Mouse (Mus musculus) ES-E14 (cell line): Measurements from ENCODE around the gene Spata32. TPM values are rescaled to one million over a fixed set of nuclear protein-coding genes. Genes with fewer than 3 reads are reported as not detected.

Experiments used
- DNase-seq: peaks from one replicate; pipeline ENCODE4 v3.0.0-alpha.2; 2013; ENCODE audit warnings: low read depth, low spot score
- H3K27ac ChIP-seq: 2 replicates; pipeline ENCODE4 v1.5.1; 2012; ENCODE audit warnings: low read depth, mild to moderate bottlenecking, low read length, moderate library complexity, mixed read lengths; ENCODE audit not compliant: poor library complexity, insufficient read depth, severe bottlenecking
- H3K36me3 ChIP-seq: 2 replicates; pipeline ENCODE4 v1.6.1; 2012; ENCODE audit warnings: mild to moderate bottlenecking, low read length, moderate library complexity, mixed read lengths; ENCODE audit not compliant: control insufficient read depth, poor library complexity, insufficient read depth, severe bottlenecking
- H3K4me1 ChIP-seq, 2 experiments: fragments of 150-350 bp in 1 of 2; sonication (generic) in 1 of 2; 2 replicates each; pipeline ENCODE4 v1.6.1; 2012; ENCODE audit warnings: low read length in 2 of 2, mild to moderate bottlenecking in 1 of 2, mixed read lengths in 1 of 2; ENCODE audit not compliant: control insufficient read depth in 2 of 2, insufficient read depth in 2 of 2, poor library complexity in 1 of 2
- H3K4me3 ChIP-seq, 2 experiments: fragments of 150-350 bp in 1 of 2; sonication (generic) in 1 of 2; 2 replicates each; pipeline ENCODE4 v1.5.1; 2012; ENCODE audit warnings: low read length in 2 of 2, low read depth in 1 of 2, mild to moderate bottlenecking in 1 of 2, mixed read lengths in 1 of 2; ENCODE audit not compliant: insufficient read depth in 1 of 2, poor library complexity in 1 of 2, severe bottlenecking in 1 of 2
- H3K9ac ChIP-seq: 2 replicates; pipeline ENCODE4 v1.6.1; 2012; ENCODE audit warnings: low read depth, mild to moderate bottlenecking, low read length, mixed read lengths; ENCODE audit not compliant: poor library complexity, insufficient read depth, severe bottlenecking
- H3K9me3 ChIP-seq: fragments of 150-350 bp; sonication (generic); 2 replicates; pipeline ENCODE4 v1.6.1; 2012; ENCODE audit warnings: low read depth, mild to moderate bottlenecking, low read length; ENCODE audit not compliant: control insufficient read depth, insufficient read depth
- CHD2 ChIP-seq: IDR thresholded peaks from 2 replicates; pipeline ENCODE4 v1.6.1; 2014; ENCODE audit warnings: mild to moderate bottlenecking, low read depth, low read length, inconsistent platforms
- HCFC1 ChIP-seq: IDR thresholded peaks from 2 replicates; pipeline ENCODE4 v1.6.1; 2012; ENCODE audit warnings: low read length, inconsistent platforms, borderline replicate concordance; ENCODE audit not compliant: insufficient read depth
- MAFK ChIP-seq: IDR thresholded peaks from 2 replicates; pipeline ENCODE4 v1.6.1; 2014; ENCODE audit warnings: mild to moderate bottlenecking, low read depth, low read length, inconsistent platforms; ENCODE audit not compliant: insufficient read depth
- ZC3H11A ChIP-seq: IDR thresholded peaks from 2 replicates; pipeline ENCODE4 v1.6.1; 2012; ENCODE audit warnings: low read depth, mild to moderate bottlenecking, inconsistent platforms, low read length, borderline replicate concordance
- ZNF384 ChIP-seq: IDR thresholded peaks from 2 replicates; pipeline ENCODE4 v1.6.1; 2012; ENCODE audit warnings: low read depth, low read length, inconsistent platforms
- in situ Hi-C, 2 experiments: fragments of 600-800 bp; cut with MboI; formaldehyde crosslinking; loops; one replicate each; pipeline ENCODE4 v1.15.1; 2025; ENCODE audit warnings: low sequenced_read_pairs in 2 of 2, inconsistent platforms in 1 of 2; ENCODE audit not compliant: unreplicated experiment in 2 of 2
- total RNA-seq: library from RNA; depleted of rRNA; stranded (reverse); fragments of 300-350 nt; gene quantifications from 2 replicates; pipeline ENCODE4 v1.2.3, GENCODE M21; 2012

Spata32 gene
- total RNA-seq, 1 experiment: not detected

DNA sequence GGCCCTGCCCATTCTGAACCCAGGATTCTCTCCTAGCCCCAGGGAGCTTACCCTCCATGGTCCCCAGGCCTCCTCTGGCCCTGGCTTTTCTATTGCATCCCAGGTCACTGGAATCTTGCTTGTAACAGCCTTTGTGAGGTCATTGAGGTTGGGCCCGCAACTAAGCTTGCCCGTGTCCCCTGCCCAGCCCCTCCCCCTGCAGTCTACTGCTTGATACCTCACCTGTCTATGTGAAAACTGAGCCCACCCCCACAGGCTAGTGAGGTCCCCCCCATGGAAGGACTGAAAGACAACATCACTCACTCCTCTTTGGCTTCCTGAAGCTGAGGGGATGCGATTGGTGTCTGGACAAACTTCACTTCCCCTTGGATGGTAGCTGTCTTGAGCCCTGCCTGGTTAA lies 9.8 kb downstream of the Spata32 start, which contains the start of gene 1700023F06Rik:
Gene 1700023F06Rik (minus strand): TSS at position 101 of the 400 bp plus-strand sequence.
- no peak for DNase-seq
- Histone ChIP-seq H3K27ac (no peak within 1 kb of the TSS), H3K36me3 (no peaks in the 10 kb centered on the region), H3K9ac (no peak within 1 kb of the TSS), H3K4me3 (no peak within 1 kb of the TSS), H3K4me1 (no peaks in the 10 kb centered on the region), H3K9me3 (no peaks in the 10 kb centered on the region)
- TF ChIP-seq ZNF384: no peak
- TF ChIP-seq HCFC1: no peak
- no peak for TF ChIP-seq CHD2
- no peak for TF ChIP-seq MAFK
- no peak for TF ChIP-seq ZC3H11A
- in situ Hi-C loops: no loop called here

DNA sequence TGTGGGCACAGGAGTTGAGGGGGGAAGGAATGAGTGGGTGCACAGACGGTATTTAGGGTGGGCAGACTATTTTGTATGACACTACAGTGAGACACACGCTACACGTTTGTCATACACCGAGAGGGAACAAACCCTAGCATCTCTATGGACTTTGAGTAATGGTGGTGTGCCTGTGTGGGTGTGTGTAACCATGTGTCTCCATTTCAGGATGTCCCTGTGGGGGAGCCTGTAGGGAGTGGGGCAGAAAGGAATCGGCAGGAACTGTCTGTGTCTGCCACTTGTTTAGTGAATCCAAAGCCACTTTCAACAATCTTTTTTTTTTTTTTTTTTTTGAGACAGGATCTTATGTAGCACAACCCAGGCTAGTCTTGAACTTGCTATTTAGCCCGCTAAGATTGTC lies 12.0 kb downstream of the Spata32 start:
- no peak for DNase-seq
- Histone ChIP-seq H3K4me3 (no peak overlapping the region), H3K9ac (no peak overlapping the region), H3K9me3 (no peaks in the 10 kb centered on the region), H3K4me1 (no peaks in the 10 kb centered on the region; a peak in 1 of 4 replicates), H3K36me3 (no peaks in the 10 kb centered on the region), H3K27ac (no peak overlapping the region)
- TF ChIP-seq HCFC1: no peak
- peak; percentile 75; the same call in 1 of the 2 replicates for TF ChIP-seq ZNF384
- in situ Hi-C loops: no loop called here

DNA sequence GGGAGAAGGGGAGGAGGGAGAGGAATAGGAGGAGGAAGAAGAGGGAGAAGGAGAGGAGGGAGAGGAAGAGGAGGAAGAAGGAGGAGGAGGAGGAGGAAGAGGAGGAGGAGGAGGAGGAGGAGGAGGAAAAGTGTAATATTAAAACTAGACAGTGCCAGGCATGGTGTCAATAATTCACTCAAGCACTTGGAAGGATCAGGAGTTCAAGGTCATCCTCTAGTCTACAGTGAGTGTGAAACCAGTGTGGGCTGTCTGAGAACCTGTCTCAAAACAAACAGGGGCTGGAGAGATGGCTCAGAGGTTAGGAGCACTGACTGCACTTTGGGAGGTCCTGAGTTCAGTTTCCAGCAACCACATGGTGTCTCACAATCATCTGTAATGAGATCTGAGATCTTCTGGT lies 15.9 kb downstream of the Spata32 start:
- H3K4me1 ChIP-seq: peaks cover 0 to 8% of the 10 kb centered on the region in 2 experiments; a peak in 2 of 4 replicates
- H3K9ac ChIP-seq: no peak overlapping the region
- no peaks in the 10 kb centered on the region for H3K36me3 ChIP-seq
- in situ Hi-C loops: no loop called here
- no peak overlapping the region for H3K4me3 ChIP-seq
- no peak for DNase-seq
- H3K27ac ChIP-seq: no peak overlapping the region
- no peaks in the 10 kb centered on the region for H3K9me3 ChIP-seq
- TF ChIP-seq CHD2 (no peak), HCFC1 (no peak), ZC3H11A (no peak), ZNF384 (no peak), MAFK (no peak)

DNA sequence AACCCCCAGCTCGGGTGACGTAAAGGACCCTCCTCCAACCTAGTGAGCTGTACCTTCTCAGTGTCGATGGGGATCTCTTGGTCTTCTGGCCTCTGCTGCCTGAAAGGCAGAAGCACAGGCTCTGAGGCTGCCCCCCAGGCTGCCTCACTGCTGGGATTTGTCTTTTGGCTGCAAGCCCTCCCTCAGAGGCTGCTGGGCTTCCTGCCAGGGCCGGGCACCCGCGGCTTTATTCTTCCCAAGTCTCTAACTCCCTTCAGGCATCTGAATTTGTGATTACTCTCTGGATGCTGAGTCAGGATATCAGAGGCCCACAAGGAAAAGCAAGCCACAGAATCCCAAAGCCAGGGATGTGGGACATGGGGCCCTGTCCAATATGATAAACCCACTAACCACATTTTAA lies 16.6 kb downstream of the Spata32 start:
- no peak for DNase-seq
- Histone ChIP-seq H3K9ac (no peak overlapping the region), H3K4me1 (peaks cover 0 to 8% of the 10 kb centered on the region in 2 experiments; a peak in 2 of 4 replicates), H3K27ac (no peak overlapping the region), H3K9me3 (no peaks in the 10 kb centered on the region), H3K4me3 (no peak overlapping the region), H3K36me3 (no peaks in the 10 kb centered on the region)
- TF ChIP-seq HCFC1 (no peak), ZNF384 (no peak), CHD2 (no peak), ZC3H11A (no peak), MAFK (no peak)
- in situ Hi-C loops: no loop called here
